Mouse (Mus musculus): Measurements from ENCODE around the gene Col16a1.

The Col16a1 gene

DNA sequence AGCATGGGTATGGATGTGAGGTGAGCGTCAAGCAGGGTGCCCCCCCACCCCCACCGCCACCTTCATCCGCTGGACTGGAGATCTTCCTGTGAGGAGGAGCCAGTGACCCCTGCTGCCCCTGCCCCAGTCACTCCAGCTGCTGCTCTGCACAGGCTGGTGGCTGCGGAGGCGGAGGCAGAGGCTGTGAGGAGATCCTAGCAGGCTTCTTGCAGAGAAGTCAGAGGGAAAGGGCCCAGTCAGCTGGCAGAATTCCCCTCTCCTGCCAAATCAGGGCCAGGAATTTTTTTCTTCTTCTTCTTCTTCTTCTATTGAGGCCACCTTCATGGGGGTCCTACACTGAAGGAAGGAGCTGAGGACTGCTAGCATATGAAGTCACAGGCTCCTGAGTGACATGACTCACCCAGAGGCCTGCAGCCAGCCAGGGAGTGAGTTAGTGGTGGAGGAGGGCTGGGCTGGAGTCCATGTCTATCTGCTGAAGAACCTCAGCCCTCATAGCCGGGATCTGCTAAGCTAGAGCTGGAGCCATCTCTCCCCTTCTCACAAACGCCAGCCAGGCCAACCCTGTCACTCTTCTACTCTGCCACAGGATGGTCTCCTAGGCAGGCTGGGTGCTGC, 36.8 kb downstream of the Col16a1 start:
- DNase-seq (ENCODE audit: low spot score), result no peak

DNA sequence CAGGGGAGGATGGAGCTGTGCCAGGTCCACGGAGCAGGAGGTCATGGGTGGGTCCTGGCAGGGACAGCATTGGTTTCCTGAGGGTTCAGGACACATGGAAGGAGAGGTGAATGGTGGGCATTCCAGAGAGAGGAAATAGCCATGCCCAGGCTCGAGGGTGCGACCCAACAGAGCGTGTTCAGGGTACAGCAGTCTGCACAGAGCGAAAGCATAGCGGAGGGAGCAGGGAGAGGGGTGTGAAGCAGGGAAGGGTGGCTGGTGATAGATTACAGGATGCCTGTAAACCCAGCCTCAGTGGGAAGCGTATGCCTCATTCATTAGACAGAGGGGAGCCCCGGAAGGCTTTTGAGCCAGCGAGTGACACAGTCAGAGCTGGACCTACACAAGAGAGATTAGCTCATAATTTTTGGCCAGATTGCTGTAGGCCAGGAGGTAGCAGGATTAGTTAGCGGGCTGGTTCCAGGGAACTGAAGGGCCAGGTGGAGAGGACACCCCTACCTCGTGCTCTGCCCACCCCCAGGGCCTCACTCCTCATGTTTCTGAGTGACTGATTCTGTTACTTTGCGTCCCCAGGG, 37.7 kb downstream of the Col16a1 start:
- no peak for DNase-seq (ENCODE audit: low spot score)

DNA sequence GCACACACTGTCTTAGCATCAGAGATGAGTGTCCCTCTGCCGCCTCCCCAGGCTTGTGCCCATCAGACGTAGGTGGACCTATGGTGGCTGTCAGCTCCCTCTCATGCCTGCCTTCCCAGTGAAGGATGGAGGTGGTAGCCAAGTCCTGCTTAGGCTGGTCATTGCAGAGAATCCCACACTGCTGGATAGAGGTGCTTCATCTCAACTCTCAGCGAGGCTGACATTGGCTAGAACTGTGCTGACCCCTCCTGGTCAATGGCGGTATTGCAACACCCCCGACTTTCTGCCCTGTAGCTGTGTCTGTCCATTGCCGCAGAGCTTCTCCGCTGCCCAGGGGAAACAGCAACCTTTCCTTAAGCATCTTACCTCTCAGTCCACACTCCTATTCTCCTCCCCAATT, 39.7 kb downstream of the Col16a1 start:
- DNase-seq (ENCODE audit: low spot score), result peak; percentile 85

DNA sequence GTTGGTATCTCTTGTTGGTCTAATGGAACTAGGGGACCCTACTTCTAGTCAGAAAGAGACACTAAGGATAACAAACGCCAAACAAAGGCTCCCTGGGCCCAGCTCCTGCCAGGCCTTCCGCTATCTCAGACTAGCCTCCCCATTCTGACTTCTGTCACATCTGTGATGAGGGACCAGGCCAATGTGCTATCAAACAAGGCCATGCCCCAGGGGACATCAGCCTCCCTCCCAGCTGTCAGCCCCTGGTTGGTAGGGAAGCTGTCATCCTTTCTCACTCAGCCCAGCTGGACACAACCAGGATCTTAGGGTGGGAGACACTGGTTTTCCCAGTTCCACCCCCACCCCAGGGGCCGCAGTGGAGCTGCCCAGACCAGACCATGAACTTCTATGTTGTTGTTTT, 47.5 kb downstream of the Col16a1 start:
- DNase-seq (ENCODE audit: low spot score), result no peak

DNA sequence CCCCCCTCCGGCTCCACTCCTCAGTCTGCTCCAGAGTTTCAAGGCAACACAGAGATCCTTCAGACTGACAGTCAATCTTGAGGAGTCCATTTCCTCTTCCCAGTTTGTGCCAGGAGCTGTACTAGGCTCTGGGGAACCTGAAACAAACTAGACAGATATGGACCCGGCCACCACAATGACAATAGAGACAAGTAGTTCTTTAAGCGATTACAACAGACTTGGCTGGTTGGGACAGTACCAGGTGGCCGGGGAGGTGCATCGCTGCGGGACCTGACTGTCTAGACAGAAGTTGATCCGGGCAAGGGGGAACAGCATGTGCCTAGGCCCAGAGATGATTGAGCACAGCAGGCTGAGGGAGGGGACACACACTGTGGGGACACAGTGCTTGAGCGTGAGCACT, 53.5 kb downstream of the Col16a1 start:
- no peak for DNase-seq (ENCODE audit: low spot score)

DNA sequence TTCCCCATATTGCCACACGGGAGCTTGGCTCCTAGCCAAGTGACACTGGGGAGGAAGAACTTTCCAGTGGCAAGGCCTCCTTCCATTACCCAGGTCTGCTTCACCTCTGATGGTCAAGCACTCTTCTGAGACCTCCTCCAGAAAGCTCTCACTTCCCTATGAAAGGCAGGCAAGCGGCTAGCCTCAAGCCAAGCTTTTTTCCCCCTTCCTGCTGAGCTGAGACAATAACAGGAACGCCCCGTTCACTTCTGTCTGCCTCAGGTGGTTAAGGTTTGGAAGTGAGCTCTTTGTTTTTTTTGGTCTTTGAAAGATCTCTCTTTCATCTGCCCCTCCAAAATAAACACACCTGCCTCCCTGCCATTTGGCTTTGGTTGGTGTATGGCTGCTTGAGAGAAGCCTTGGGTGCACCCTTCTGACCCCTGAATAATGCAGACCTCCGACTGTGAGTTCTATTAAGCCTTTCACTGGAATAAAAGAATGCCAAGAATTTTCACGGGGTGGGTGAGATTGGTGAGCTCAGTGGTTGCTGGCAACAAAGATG, 54.5 kb downstream of the Col16a1 start, which contains the start of gene Pef1:
Gene Pef1, plus strand, starts transcription at position 448 of the 541 bp plus-strand sequence.
- DNase-seq (ENCODE audit: low spot score), result no peak

DNA sequence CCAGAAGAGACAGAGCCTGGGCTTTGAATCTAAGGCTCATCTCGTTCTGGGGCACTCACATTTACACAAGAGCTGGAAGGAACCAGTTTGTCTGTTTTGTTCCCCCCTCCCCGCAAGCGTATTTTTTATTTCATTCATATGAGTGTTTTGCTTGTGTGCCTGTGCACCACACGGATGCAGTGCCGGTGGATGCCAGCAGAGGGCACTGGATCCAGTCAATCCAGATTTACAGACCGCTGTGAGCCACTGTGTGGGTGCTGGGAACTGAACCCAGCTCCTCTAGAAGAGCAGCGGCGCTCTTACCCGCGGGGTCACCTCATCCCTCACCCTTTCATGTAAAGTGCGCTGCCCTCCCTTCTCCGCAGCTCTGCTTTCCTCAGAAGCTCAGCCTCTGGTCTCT, 56.0 kb downstream of the Col16a1 start:
- DNase-seq (ENCODE audit: low spot score), result no peak

DNA sequence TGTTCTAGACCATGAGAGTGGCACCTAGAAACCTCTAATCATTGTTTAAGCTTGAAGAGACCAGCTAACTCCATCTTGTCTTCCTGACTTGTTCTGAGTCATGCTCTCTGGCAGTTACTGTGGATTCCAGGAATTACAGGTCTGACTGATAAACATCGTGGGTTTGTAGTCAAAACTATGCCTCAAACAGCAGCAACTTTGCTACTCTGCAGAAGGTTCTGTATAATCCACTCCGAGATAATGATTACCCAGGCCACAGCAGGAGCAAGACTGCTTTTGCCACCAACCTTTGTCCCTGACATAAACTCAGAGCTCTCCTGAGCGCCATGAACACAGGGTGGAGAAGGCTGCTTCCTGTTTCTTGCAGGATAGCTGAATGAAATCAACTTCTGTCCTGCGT, 56.9 kb downstream of the Col16a1 start:
- DNase-seq (ENCODE audit: low spot score), result no peak

DNA sequence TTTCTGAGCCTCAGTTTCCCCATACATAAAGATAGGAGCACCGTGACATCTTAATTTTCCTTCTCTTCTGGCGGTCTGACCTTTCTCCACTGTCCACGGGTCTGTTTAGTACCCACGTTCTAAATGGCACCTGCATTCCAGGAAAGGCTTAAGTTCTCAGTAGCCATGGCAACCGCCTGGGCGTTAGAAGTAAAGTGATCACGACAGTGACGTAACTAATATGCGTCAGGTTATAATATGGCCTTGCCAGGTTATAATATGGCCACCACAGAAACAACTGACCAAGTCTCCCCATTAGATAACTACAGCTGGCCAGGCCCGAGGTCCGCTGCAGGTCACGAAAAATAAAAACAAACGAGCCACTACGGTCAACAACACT, 59.4 kb downstream of the Col16a1 start:
- no peak for DNase-seq (ENCODE audit: low spot score)

DNA sequence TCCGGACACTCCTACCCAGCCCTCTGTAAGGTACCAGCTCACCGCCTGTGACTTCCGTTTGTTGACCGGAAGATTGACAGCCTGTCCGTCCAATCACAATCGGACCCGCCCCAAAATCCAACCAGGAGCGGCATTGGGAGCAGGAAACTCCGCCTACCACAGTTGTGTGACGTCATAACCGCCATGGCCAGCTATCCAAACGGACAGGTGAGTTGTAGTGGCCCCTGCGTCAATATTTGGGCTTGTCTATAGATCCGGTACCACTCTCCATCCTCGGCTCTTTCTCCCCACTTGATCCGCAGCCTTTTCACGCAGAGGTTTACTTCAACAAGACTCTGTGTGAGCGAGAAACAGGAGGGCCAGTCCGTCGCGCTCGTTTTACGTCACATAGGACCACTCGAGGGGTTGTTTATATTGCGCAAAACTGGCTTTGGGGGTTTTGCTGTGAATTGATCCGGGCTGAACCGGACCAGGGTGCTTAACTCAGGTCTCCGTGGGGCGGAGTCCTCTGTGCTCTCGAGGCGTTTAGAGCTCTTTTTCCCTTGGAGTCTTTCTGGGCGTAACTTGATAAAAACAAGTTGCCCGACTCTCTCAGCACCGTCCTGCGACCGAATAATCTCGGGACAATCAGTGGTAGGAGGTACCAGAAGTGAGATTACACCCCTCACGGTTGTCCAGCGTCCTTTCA, 59.9 kb downstream of the Col16a1 start:
- DNase-seq (ENCODE audit: low spot score), result peak; percentile 100

DNA sequence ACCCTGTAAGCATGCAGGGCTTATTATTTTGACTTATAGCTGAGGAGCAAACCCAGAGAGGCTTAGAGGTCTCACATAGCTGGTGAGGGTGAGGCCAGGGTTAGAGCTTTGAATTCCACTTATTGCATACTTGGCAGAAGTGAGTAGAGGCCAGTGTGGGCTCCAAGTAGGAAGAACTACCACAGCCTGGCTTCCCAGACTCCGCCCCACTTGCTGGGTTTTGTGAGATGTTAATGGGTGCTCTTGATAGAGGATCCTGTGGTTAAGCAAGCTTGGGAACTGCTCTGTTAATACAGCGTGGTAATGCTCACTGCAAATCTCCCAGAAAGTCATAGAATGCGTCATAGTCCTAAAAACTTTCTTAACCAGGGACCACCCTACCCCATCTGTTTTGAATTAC, 61.3 kb downstream of the Col16a1 start:
- DNase-seq (ENCODE audit: low spot score), result no peak

DNA sequence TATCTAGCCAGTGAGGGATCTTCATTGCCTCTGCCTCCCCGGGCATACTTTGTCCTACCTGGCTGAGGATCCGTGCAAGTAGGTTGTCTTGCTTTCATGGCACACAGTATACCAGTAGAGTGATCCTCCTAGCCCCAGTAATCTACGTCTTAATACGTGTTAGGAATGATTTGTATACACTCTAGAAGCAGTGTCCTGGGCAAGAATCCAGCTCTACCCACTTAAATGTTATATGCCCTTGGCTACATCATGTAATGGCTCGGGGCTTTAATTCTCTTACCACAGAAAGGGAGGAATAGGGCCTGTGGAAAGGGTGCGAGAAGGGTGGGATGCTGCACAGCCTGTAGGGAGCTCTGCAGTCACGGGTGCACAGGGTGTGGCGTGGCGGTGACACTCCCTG, 62.0 kb downstream of the Col16a1 start:
- DNase-seq (ENCODE audit: low spot score), result no peak

DNA sequence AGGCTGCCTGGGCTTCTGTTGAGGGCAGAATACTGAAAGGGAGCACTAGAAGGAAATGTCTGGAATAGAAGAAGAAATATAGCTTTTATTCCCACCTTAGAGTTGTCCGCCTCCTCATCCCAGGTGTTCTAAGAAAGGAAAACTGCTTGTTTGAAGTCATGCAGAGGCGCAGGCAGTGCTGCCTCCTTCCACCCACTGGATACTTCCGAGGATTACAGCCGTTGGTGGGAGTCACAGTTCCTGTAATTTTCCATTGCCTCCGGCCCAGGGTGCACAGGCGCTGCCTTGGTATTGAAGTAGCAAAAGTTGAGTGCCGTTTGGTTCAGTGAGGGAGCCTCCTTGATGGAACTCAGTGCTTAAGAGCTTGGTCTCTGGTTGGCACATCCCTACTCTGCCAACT, 62.5 kb downstream of the Col16a1 start:
- DNase-seq (ENCODE audit: low spot score), result no peak

DNA sequence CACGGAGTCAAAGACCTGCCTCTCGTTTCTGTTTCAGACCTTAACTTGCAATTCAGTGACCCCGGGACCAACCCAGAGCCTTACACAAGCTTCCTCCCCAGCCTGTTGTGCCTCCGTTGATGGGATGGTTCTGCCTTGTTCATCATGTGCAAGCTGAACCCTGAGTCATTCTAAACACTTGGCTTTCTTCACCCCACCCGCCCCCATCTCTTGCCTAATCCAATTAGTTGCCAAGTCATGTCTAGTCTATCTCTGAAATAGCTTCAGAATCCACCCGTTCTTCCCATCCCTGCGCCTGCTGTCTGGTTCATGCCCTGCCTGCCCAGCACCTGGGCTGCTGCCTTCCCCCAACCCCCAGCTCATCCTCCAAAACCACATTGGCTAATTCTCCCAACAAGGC, 64.7 kb downstream of the Col16a1 start:
- no peak for DNase-seq (ENCODE audit: low spot score)

DNA sequence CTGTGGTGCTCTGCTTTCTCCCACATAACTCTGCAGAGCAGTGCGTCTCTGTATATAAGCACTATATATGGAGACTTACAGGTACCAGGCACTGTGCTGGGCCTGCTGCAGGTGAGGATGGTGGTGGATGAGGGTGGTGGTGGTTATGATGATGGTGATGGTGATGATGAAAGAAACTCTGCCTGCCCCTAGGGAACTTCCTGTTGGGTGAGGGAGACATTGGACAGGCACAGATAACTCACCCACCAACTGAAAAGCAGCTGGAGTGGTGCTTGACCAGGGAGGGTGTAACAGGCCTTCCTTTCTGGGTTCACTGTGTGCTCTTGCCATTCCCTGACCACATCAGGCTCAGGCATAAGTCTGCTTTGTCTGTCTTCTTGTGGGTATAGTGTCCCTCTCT, 65.1 kb downstream of the Col16a1 start:
- DNase-seq (ENCODE audit: low spot score), result no peak

DNA sequence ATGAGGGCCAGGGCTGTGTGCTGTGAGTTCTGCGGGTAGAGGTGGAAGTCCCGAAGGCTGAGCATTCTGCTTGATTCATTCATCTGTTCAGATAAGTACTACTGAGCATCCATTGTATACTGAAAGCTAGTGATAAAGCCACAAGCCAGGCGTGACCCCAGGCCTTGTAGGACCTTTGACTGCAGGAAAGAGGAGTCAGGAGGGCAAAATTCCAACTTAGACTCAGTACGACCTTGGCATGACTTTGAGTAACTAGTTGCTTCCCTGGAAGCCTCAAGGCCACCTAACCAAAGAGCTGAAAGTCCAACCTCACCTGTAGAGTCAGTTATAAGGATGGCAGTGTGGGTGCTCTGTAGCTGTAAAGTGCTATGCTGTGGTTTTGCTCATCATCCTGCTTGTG, 73.1 kb downstream of the Col16a1 start:
- no peak for DNase-seq (ENCODE audit: low spot score)

DNA sequence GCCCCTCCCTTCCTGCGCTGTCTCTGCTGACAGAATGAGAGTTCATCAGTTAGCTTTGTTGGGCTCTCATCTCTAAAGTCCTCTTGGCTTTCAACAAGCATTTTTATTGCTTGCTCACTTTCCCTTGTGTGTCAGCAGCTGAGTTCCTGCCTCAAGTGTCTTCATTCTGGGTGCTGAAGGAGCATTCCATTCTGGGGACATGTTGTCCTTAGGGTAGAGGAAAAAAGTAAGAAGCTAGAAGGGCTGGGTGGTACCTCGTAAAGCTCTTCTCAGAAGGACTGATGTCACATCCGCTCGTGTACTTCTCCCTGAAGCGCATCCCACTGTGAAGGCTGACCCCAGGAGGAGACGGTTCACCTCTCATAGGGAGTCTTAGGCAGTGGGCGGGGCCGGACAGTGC, 73.9 kb downstream of the Col16a1 start:
- no peak for DNase-seq (ENCODE audit: low spot score)

DNA sequence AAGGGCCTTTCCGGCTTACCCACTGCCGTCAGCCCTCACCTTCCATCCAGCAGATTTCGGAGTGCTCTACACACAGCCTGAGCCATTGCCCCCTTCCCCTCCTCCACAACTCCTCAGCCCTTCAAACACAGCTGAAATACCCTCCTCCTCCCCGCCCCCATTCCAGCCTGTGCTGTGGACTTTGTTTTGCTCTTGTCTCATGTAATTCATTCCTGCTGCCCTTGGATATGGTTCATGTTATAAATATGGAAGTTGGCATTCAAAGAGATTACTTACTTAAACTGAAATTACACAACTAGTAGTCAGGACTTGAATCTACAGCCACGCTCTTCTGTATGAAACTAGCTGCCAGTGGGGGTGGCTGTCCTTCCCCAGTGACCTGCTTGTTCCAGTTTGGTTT, 75.4 kb downstream of the Col16a1 start:
- no peak for DNase-seq (ENCODE audit: low spot score)

DNA sequence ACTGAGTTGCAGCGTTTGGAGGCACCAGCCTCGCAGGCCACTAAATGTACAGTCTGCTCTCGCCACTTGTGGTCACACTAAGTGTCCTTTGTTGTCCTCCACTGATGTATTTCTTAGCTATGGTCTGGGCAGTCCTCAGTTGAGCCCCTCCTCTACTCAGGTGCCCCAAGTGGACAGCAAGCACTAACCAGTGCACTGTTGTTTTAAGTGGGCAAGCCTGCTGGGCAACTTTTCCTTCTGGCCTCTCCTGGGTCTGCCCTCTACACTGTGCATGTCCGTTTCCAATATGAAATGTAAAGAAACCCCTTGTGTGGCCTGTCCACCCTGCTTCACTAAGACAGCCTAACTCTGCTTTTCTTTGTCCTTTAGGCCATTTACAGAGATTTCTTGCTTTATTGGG, 76.5 kb downstream of the Col16a1 start:
- DNase-seq (ENCODE audit: low spot score), result no peak

DNA sequence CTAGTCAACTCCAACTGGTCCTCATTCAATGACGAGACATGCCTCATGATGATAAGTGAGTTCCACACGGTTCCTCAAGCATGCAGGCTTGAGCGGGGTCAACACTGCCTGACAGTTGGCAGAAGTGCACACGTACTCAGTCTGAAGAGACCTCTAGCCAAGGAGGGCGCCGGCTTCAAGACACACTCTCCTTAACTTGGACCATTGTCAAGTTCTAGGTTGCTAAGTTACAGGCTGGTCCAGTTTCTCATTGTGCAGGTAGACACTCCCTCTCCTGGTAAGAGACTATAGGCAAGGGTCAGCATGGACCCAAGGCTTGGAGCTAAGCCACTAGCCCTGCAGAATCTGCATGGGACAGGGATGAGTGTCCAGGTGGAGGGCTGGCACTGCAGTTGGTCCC, 77.5 kb downstream of the Col16a1 start:
- DNase-seq (ENCODE audit: low spot score), result no peak

DNA sequence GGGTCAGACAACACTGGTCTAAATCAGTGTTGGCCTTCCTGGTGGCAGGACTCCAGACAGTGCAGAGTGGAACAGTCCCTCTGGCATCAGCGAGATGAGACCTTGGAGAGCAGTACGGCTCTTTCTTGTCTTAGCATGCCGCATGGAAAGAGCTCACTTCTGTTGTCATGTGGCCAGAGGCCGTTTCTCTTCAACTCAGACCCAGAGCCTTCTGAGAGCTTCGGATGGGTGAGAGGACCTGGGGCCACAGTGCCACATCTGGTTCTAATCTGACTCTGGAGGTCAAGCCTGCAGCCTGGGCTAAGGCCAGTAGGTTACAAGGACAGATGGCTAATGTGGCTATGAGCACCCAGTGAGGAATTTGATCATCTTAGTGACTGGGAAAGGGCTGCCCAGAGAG, 78.3 kb downstream of the Col16a1 start:
- DNase-seq (ENCODE audit: low spot score), result no peak

DNA sequence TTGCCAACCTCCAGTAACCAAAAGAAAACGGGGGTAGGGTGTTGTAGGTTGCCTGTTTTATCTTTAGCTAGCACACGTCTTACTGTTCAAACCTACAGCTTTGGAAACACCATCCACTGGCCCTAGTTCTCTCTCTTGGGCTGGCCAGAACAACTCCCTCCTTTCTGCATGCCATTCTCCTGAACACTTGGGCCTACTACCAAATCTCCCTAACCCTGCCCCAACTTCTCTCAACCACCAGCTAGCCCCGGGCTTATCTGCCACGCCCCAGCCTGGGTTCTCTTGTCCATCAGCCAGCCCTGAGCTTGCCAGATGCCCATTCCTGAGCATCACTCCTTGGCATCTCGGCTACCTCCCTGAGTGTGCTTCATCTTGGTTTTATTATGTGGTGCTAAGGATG, 81.3 kb downstream of the Col16a1 start:
- DNase-seq (ENCODE audit: low spot score), result no peak

DNA sequence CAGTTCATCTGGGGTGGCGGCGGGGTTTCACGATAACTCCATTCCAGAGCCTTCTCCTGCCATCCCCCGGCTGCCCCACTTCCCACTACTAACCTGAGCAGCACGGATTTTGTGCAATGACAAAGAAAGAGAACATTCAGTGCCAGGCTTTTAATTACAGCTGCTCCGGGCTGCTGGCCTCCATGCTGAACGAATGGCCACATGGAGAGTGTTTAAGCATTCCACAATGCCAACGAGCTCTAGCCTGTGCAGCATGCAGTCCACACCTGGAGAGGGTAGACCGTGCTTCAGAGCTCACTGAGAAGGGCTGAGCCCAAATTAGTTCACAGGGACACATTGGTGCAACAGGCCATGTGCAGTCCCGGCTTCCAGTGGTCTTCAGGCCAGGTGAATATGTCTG, 82.4 kb downstream of the Col16a1 start:
- no peak for DNase-seq (ENCODE audit: low spot score)
